Mouse (Mus musculus) splenic B cell, adult 2 months (primary cell): ENCODE measurements at regions not wholly inside any gene's neighbourhood (a gene's known extent, or its start where the extent isn't known, plus 50 kb on each side); places are given as distances from the start of the nearest gene placed in this dataset.

Experiments
- DNase-seq: peaks from one replicate; pipeline ENCODE4 v3.0.0-alpha.2; 2011; ENCODE audit warnings: low read depth, low spot score
- H3K27me3 ChIP-seq: 2 replicates; pipeline ENCODE4 v1.6.1; 2012; ENCODE audit warnings: mild to moderate bottlenecking, low read length, moderate library complexity, mixed read lengths; ENCODE audit not compliant: control insufficient read depth, poor library complexity, insufficient read depth, severe bottlenecking
- H3K36me3 ChIP-seq: 2 replicates; pipeline ENCODE4 v1.6.1; 2012; ENCODE audit warnings: mild to moderate bottlenecking, low read length, moderate library complexity, mixed read lengths; ENCODE audit not compliant: control insufficient read depth, poor library complexity, insufficient read depth, severe bottlenecking

- DNase-seq, result no peak
- Histone ChIP-seq H3K36me3 (no peaks in the 10 kb centered on the region), H3K27me3 (no peaks in the 10 kb centered on the region)
Measured at GRCm38 (mm10) chr16:24197618-24198017, 195.7 kb upstream of the Lpp start.

GRCm38 (mm10) chr16:24193945-24194344, 199.4 kb upstream of the Lpp start:
- H3K36me3 ChIP-seq, result no peaks in the 10 kb centered on the region
- no peaks in the 10 kb centered on the region for H3K27me3 ChIP-seq
- no peak for DNase-seq

- no peaks in the 10 kb centered on the region for H3K27me3 ChIP-seq
- DNase-seq, result no peak
- H3K36me3 ChIP-seq, result no peaks in the 10 kb centered on the region
Measured at GRCm38 (mm10) chr16:24193251-24193873, 199.9 kb upstream of the Lpp start.

GRCm38 (mm10) chr16:24192013-24192412, 201.3 kb upstream of the Lpp start:
- Histone ChIP-seq H3K27me3 (no peaks in the 10 kb centered on the region), H3K36me3 (no peaks in the 10 kb centered on the region)
- no peak for DNase-seq

DNA sequence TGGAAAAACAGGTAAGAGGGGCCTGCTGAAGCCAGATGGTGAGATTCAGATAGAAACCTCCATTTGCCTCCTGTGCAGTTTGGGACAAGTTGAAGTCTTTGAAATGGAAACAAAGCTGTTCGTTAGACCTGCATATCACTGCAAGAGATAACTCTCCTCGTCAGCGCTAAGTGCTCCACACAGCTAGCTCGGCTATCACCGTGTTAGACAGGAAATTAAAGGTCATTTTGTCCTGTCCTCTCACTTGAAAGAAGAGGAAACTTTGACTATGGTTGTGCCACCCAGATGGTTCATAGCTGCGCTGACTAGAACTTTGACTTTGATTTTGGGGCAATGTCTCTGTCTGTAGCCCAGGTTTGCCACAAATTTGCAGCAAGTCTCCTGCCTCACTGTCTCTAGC, 198.5 kb upstream of the Bcl6 start:
- Histone ChIP-seq H3K36me3 (no peaks in the 10 kb centered on the region), H3K27me3 (no peaks in the 10 kb centered on the region)
- DNase-seq, result no peak

DNA sequence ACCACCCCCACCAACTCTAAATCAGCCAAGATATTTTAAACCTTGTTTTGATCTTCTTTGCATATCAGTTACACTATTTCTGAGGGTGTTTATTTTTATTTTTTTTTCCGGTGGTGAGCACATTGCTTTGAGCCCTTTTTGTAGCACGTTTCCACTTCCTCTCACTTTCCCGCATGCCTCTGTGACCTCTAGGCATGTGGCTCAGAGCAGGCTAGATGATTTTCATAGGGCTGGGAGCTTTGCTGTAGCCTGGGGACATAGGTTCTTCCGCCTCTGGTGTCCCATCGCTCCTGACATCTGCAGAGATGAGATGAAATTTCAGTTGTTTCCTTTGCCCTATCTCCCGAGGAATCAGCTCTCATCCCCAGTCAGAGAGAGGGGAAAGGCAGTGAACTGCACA, 197.3 kb upstream of the Bcl6 start:
- Histone ChIP-seq H3K36me3 (no peaks in the 10 kb centered on the region), H3K27me3 (no peaks in the 10 kb centered on the region)
- DNase-seq, result no peak

GRCm38 (mm10) chr16:24184846-24185245, 196.2 kb upstream of the Bcl6 start:
- Histone ChIP-seq H3K36me3 (no peaks in the 10 kb centered on the region), H3K27me3 (no peaks in the 10 kb centered on the region)
- DNase-seq, result no peak

GRCm38 (mm10) chr16:24183216-24183615, 194.6 kb upstream of the Bcl6 start:
- H3K36me3 ChIP-seq, result no peaks in the 10 kb centered on the region
- H3K27me3 ChIP-seq, result no peaks in the 10 kb centered on the region
- DNase-seq, result no peak

- no peak for DNase-seq
- Histone ChIP-seq H3K27me3 (no peaks in the 10 kb centered on the region), H3K36me3 (no peaks in the 10 kb centered on the region)
Measured at GRCm38 (mm10) chr16:24181388-24181787, 192.7 kb upstream of the Bcl6 start.

DNA sequence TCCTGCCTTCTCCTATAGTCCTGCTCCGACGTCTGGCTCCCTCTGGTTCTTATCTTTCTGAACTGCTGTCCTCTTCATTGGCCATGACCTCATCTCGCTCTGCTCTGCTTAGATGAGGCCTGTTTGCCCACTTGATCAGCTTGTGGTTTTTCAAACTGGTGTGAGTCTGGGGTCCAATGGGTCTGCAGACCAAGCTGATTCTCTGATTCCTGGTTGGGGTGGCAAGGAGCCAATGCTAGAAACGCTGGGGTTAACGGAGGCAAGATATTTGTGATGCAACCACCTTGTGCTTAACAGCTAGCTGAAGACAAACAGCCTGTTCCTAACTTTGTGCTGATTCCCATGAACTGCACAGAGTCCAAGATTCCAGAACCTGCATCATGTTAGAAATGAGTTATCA, 192.0 kb upstream of the Bcl6 start:
- no peak for DNase-seq
- Histone ChIP-seq H3K27me3 (no peaks in the 10 kb centered on the region), H3K36me3 (no peaks in the 10 kb centered on the region)

DNA sequence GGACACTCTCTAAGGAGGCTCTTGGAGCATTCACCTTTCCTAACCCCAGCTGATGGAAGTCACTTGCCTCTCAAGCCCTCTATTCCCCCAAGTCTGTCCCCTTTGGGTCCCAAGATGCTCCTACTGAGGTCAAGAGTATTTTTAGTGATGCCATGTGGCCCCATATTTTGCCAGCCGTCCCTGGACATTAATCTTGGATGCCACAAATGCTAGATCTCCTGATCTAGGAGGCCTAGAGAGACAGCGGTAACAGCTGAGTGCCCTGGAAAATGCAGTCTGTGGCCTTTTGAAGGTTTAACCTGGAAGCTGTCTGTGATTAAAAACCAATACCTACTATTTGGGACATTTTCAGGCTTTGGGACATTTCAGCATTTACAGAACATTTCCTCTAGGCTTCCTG, 188.9 kb upstream of the Bcl6 start:
- no peak for DNase-seq
- no peaks in the 10 kb centered on the region for H3K27me3 ChIP-seq
- H3K36me3 ChIP-seq, result no peaks in the 10 kb centered on the region

- no peak for DNase-seq
- no peaks in the 10 kb centered on the region for H3K27me3 ChIP-seq
- no peaks in the 10 kb centered on the region for H3K36me3 ChIP-seq
Measured at GRCm38 (mm10) chr16:24177131-24177530, 188.5 kb upstream of the Bcl6 start.

DNA sequence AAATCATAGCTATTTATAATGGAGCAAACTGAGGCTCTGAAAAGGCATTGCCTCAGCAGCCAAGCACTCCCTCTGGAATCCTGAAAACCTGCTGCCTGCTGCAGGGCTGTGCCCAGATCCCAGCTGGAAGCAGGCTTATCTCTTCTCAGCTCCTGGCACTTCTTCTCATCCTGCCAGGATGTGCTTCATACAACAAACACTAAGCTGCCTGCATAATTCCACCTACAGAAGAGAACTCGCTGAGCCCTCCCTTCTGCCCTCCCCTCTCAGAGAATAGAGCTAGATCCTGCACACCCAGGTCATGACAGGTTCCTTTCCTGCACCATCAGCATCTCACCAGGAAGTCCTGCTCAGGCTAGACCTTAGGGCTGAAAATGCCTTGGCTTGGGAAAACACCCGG, 187.4 kb upstream of the Bcl6 start:
- Histone ChIP-seq H3K36me3 (no peaks in the 10 kb centered on the region), H3K27me3 (no peaks in the 10 kb centered on the region)
- no peak for DNase-seq

DNA sequence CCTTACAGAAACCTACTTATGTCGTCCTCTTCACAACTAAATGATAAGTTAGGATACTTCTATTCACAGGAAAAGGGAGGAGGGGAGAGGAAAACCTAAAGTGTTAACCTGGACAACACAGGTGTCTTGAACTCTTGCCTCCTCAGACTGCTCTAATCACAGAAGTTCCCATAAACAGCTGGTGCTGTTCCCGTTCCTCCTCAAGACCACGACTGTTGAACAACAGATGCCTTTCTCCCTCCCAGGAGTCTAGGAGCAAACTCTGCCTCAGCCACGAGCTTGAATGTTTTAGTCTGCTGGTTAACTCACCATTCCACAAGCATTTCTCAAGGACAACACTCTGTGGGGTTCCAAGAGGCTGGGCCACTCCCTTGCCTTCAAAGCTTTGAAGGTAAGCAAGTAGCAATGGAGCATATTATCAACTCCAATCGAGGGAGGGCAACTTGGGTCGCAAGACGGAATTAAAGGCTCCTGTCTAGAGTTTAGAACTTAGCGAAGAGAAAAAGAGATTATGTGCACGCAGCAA, 186.6 kb upstream of the Bcl6 start:
- no peaks in the 10 kb centered on the region for H3K27me3 ChIP-seq
- DNase-seq, result no peak

DNA sequence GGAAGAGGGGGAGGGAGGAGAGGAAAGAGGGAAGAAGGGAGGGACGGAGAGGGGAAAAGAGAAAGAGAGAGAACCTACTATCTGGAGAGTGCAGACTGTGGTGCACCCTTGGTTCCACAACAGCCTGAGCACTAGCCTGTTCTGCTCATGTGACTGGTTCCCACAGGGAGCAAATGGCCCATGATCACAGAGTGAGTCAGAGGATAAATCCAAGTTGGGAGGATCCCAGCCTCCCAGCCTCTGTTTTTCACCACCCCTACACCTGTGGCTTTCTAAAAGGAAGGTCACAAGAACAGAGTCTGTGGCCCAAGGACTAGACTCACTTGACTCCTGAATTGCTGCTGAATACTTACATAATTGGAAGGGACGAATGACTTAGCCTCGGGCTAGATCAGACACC, 185.9 kb upstream of the Bcl6 start:
- H3K27me3 ChIP-seq, result no peaks in the 10 kb centered on the region
- no peaks in the 10 kb centered on the region for H3K36me3 ChIP-seq
- DNase-seq, result no peak

More for the DNA sequence above, 186.6 kb upstream of the Bcl6 start:
- H3K36me3 ChIP-seq, result no peaks in the 10 kb centered on the region
